Mouse (Mus musculus): ENCODE data around the gene Nell2.

- TF ChIP-seq CTCF (conservative IDR thresholded peaks at IDR 0.05; ENCODE audit: low read length) (no peak), NANOG (IDR thresholded peaks at IDR 0.05; ENCODE audit: borderline replicate concordance, low read length) (no peak)
Measured at GRCm38 (mm10) chr15:95569606-95570005, 41.2 kb upstream of the Nell2 start.
